Mouse (Mus musculus): ENCODE data around the gene Zfp64. TPM values are rescaled to one million over a fixed set of nuclear protein-coding genes. Genes with fewer than 3 reads are reported as not detected.

Gene Zfp64
- polyA plus RNA-seq, 2 experiments from 2014 or later: 26.5 to 40.1 TPM

DNA sequence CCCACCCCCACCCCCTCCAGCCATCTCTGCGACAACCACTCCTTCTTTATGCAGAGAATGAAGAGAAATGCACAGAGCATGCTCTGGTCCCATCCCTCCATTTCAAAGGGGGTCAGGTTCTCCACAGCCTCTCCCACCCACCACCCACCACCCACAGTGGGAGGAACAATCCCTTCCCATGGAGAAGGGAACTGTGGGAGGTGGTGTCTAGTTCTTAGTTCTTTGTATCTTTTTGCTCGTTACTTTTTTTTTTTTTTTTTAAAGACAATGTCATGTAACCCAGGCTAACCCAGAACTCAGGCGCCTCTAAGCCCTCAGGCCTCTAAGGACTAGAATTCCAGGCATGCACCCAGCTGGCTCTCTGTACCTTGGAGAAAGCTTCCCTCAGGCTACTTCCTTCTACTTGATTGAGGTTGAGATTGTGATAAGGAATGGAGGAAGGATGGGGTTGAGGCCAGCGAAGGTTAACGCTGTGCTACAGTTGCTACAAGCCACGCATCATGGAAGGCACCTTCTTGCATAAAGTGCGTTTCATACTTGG lies 109.1 kb downstream of the Zfp64 start:
- no peak for ATAC-seq

Other genes starting within 250 kb of the Zfp64 start
- 10 to 100 TPM in 1 of 2 experiments, 1 to 10 TPM in 1; 7.9 to 16.2 TPM for gene Atp9a, start 213.2 kb downstream of the Zfp64 start, polyA plus RNA-seq (2017; shearing (Covaris generic))
- gene Sall4, start 187.6 kb downstream of the Zfp64 start, polyA plus RNA-seq (2017; shearing (Covaris generic)): under 1 TPM in 1 of 2 experiments, not detected in 1; 0.23 TPM